Mouse (Mus musculus) 416B (cell line): ENCODE results near the gene Klb.
A peak's percentile ranks its signal among the peaks of the same experiment; 100 is the strongest.

Experiments used
- DNase-seq: peaks from one replicate; pipeline ENCODE4 v3.0.0; 2011; ENCODE audit warnings: low read depth

Klb gene

GRCm38 (mm10) chr5:65348168-65348567, at the start of gene Klb:
Gene Klb, plus strand, starts transcription at chr5:65348314.
- no peak for DNase-seq

DNA sequence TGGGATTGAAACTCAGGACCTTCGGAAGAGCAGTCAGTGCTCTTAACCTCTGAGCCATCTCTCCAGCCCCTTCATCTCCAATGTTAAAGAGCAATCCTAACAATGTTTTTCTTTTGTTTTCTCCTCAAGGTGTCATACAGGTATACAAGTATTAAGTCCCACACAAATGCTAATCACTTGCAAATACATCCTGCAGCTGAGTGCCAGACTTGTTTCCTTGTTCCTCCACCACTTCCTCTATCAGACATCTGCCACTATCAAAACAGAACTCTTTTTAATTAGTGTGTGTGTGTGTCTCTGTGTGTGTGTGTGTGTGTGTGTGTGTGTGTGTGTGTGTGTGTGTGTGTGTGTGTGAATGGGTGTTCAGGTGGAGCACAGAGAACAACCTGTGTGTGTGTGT, 48.5 kb upstream of the Klb start:
- peak; percentile 57 for DNase-seq

- DNase-seq: peak; percentile 55
Measured at GRCm38 (mm10) chr5:65300121-65300520, 48.0 kb upstream of the Klb start.

- DNase-seq: no peak
Measured at GRCm38 (mm10) chr5:65305516-65305915, 42.6 kb upstream of the Klb start.

DNA sequence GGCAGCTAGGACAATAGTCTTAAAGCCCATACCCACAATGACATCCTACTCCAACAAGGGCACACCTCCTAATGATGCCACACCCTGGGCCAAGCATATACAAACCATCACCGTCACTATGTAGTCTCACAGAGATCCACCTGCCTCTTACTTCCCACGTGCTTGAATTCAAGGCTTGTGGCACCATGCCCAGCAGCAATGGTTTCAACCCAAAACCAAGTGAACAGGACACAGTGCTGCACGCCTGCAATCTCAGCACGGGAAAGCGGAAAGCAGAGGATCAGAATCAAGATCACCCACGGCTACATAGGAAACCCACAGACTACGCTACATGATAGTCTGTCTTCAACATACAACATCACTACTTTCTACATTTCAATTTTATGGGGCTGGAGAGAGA, 39.9 kb upstream of the Klb start:
- no peak for DNase-seq

DNA sequence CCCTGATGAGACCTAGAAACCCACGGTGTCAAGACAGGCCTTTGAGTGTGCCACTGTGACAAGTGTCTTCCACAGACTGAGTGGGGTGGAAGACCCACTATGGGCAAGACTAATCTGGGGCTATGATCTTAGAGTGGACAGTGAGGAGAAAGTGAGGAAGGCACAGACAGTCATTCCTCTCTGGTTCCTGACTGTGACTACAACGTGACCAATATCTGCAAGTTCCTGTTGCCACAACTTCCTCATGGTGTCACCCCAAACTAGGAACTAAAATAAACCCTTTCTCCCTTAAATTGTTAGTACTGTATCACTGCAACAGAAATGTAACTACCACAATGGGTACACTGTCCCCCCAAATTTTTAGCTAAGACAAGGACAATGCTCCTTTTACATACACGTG, 39.2 kb upstream of the Klb start:
- DNase-seq: peak; percentile 56

- DNase-seq: no peak
Measured at GRCm38 (mm10) chr5:65319176-65319575, 28.9 kb upstream of the Klb start.

GRCm38 (mm10) chr5:65322165-65322564, 25.9 kb upstream of the Klb start:
- DNase-seq: peak; percentile 40

GRCm38 (mm10) chr5:65324271-65324670, 23.8 kb upstream of the Klb start:
- DNase-seq: no peak

- peak; percentile 87 for DNase-seq
Measured at GRCm38 (mm10) chr5:65324758-65325355, 23.3 kb upstream of the Klb start.

DNA sequence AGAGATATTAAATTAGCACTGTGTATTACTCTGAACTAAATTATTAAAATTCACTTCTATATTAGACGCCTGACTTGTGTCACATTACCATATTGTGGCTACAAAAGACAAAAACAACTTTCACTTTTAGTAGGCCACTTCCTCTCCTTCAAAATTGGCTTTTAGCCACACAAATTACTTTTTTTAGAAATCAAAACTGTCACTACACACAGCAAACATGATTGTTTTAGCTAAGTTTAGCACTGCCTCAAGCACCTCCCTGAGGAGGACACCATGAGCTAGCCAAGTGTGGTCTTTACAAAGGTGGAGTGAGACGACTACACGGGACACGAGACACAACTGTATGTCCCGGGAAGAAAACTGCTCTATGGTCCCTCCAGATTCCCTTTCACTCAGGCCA, 21.9 kb upstream of the Klb start:
- DNase-seq: peak; percentile 70

GRCm38 (mm10) chr5:65329971-65330370, 18.1 kb upstream of the Klb start:
- DNase-seq: no peak

GRCm38 (mm10) chr5:65334788-65335187, 13.3 kb upstream of the Klb start:
- DNase-seq: no peak

DNA sequence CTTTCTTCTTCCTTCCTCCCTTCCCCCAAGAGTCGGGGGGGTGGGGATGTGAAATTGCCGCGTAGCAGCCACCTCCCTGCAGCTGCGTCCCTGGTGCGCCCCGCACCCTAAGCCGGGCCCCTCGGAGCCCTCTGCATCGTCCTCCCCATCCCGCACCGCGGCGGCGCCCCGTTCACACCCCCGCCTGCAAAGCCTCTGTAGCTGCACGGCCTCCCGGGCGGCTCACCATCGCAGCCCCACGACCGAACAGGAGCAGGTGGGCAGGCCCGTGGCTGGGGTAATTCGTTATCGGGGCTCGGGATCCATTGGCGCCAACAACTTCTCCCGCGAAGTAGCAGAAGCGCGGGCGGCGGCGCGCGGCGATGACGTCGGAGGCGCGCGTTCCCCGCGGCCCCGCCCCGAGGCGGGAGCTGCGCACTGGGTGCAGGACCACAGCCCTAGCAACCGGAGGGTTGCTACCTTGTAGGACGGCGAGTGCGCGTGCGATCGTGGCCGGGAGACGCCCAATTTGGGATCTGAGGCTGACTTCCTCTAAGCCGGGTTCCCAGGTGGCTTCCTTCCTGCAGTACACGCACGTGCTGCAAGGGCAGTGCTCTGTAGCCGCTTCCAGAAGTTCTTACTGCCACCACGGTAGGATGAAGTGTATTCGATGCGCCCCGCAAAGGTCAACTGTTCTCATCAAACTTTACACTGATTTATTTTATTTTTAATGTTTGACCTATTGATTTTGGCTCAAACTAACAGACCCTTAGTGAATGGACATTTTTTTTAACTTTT, 12.6 kb upstream of the Klb start, which contains the start of gene Rfc1:
TSS of gene Rfc1 (minus strand) at position 373 of the 777 bp plus-strand sequence.
- DNase-seq: peak; percentile 91

GRCm38 (mm10) chr5:65336075-65336355, 12.1 kb upstream of the Klb start:
- peak; percentile 31 for DNase-seq

GRCm38 (mm10) chr5:65338394-65338793, 9.7 kb upstream of the Klb start:
- DNase-seq: peak; percentile 51

GRCm38 (mm10) chr5:65340167-65340566, 7.9 kb upstream of the Klb start:
- DNase-seq: no peak

DNA sequence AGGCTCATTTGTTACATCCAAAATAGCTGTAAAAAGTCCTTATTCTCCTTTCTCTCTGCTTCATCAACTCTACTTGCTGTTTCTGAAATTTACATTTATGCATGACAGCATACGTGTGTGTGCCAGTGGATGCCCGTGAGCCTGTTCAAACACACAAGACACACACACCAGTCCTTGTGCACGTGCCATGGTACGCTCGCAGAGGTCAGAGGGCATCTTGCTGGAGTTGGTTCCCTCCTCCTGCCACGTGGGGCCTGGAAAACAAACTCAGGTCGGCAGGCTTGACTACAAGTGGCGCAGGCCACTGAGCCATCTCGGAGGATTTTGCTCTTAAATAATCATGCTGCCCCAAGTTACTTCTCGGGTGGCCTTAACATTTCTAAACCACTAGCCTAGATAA, 2.4 kb downstream of the Klb start:
- DNase-seq: no peak

DNA sequence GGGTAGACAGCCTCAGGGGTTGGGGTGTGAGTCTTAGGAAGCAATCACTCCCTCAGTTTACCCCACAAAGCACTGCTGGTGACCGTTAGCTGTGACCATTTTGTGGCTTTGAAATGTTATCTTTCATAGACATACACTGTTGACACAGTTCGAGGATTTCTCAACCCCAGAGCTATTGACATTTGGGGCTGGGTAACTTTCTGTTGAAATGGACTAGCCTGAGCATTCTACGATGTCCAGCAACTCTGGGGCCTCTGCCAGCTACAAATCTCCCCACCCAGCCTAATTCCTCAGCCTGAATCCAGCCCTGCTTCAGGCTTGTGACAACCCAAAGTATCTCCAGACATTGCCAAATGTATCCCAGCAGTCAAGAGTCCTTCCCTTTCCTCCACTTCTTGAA, 6.0 kb downstream of the Klb start:
- DNase-seq: peak; percentile 82

GRCm38 (mm10) chr5:65354985-65355384, 6.9 kb downstream of the Klb start:
- DNase-seq: peak; percentile 54

GRCm38 (mm10) chr5:65356851-65357250, 8.7 kb downstream of the Klb start:
- peak; percentile 80 for DNase-seq

DNA sequence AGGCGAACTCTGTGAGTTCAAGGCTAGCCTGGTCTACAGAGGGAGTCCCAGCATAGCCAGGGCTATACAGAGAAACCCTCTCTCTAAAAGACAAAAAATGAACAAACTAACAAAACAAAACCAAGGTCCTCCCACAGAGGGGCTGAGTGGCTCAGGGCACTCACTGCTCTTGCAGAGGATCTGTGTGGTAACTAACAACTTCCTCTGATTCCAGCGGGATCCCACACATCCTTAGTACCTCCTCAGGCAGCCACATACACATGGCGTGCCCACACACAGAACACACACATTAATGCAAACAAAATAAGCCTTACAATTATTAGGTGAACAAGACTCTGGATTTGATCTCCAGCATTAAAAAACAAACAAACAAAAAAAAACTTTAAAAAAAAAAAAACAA, 9.7 kb downstream of the Klb start:
- DNase-seq: peak; percentile 45

- no peak for DNase-seq
Measured at GRCm38 (mm10) chr5:65367837-65368236, 19.7 kb downstream of the Klb start.

- no peak for DNase-seq
Measured at GRCm38 (mm10) chr5:65371551-65371950, 23.4 kb downstream of the Klb start.
